Mouse (Mus musculus) right cerebral cortex, postnatal 10 days (tissue): ENCODE measurements at regions not wholly inside any gene's neighbourhood (a gene's known extent, or its start where the extent isn't known, plus 50 kb on each side); places are given as distances from the start of the nearest gene placed in this dataset.

Source experiments
- DNase-seq, 2 experiments: peaks; one replicate each; pipeline ENCODE4 v3.0.0; 2021; ENCODE audit warnings: low spot score in 2 of 2

DNA sequence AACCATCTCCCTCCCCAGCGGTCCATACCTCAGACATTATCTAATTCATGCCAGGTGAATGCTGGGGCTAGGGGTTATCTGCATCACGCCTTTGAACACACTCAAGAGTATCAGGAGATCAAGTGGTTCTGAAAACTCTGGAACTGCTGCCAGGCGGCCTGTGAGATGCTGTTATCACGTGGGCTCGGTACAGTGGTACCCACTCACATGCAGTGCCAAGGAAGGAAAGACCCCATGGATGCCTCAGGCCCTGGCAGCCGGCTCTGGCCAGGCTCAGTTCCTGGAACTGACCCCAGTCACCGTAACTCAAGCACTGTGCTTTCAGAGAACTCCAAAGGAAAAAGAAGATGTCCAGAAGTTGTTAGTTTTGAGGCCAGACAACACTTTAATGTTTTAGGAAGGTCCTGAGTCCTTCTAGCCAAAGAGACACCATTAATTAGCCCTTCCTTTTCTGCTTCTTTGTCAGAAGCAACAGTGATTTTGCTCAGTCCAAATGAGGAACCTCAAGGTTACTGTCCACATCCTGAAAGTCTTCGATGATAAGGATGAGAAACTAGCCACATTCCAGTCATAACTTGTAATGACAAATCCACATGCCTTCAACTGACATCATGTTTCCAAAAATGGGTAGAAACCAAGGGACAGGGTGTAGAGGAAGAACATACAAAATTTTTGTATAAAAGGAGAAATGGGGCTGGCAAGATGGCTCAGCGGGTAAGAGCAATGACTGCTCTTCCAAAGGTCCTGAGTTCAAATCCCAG, 126.1 kb downstream of the Zbtb18 start:
- peak in 1 of 2 experiments; percentile 14 for DNase-seq

- no peak for DNase-seq
Observed at GRCm38 (mm10) chr1:177569572-177569971, 127.4 kb downstream of the Zbtb18 start.

DNA sequence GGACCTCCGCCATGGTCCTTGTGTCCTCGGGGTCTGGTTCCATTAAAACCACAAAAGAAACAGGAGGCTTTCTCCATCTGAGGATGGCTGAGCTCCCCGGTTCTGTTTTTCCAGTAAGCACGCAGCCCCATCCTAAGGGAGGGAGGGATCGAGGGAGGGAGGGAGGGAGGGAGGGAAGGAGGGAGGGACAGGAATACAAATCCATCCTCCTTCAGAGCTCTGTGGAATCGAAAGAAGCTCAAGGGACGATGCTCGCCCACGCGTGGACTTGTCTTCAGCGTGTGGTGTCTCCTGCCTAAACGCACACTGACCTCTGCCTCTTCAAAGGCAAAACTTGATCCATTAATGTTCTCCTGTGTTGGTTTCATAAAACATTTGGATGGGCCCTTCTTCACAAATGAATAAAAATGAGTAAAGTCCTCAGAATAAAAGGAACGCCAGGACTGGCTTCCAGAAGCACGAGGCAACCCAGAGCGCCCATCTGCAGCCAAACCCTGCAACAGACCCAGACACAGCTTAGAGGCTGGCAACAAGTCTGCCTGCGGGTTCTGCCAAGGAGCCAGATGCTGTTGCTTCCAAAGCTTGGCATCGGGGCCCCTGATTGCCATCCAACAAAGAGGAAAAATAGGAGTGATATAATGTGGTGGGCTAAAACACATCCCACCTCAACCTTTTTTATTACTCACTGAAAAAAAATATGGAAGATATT, 131.0 kb downstream of the Zbtb18 start:
- DNase-seq: peak; percentile 90 to 93

GRCm38 (mm10) chr1:177573781-177574180, 131.6 kb downstream of the Zbtb18 start:
- no peak for DNase-seq

DNA sequence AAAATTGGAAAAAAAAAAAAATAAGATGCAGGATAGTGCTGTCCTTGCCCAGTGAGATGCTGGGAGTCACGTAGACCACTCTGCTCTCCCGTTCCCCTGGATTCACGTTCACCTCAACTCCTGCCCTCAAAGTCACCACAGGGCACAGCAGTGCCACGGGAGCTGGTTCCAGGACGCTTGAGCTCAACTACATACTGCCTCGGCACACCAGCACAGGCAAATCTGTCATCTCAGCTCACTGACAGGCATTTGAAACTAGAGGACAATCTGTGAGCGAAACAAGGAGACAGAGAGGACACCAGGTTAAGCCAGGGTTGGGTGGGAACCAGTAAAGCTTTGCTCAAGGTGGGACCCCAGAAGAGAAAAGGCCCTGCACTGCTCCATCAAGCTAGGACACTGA, 132.2 kb downstream of the Zbtb18 start:
- DNase-seq: no peak

- DNase-seq: no peak
Observed at GRCm38 (mm10) chr1:177584302-177584886, 142.2 kb downstream of the Zbtb18 start.

GRCm38 (mm10) chr1:177585320-177585719, 143.2 kb downstream of the Zbtb18 start:
- DNase-seq: no peak

GRCm38 (mm10) chr1:177589034-177589433, 140.6 kb upstream of the 1700016C15Rik start:
- DNase-seq: no peak

GRCm38 (mm10) chr1:177589656-177590055, 140.0 kb upstream of the 1700016C15Rik start:
- DNase-seq: no peak

DNA sequence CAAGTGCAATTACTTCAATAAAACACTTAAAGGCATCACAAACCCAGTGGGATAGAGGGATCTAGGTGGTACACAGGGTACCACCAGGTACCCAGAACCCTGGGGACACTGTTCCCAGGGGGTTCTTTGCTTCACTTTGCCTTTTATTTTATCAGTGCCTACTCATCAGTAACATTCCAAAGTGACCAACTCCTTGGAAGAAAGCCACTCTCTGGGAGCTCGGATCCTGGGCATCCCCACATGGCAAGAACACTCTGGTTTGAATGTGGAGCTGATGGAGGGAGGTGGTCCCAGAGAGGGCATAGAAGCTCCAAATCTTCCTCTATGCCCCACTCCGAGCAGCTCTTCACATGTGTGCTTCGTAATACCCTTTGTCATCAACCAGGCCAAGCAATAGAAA, 137.9 kb upstream of the 1700016C15Rik start:
- DNase-seq: no peak

DNA sequence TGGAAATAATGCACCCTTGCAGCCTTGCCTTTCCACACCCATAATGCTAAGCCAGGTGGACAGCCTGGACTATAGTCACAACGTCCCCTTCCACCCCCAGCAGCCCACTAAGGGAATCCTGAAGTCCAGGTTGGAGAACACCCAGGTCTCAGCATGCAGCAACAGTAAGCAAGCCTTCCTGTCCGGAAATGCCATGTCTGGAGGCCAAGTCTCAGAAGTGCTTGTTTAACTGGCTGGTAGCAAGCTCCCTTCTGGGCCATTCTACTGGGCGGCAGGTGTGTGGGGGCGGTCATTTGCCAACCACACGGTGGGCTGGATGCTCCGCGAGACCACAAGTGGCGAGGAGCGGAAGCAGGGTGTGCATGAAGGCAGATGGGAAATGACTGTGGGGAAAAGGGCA, 137.3 kb upstream of the 1700016C15Rik start:
- DNase-seq: no peak

GRCm38 (mm10) chr1:177594341-177594740, 135.3 kb upstream of the 1700016C15Rik start:
- DNase-seq: peak in 1 of 2 experiments; percentile 42

- no peak for DNase-seq
Observed at GRCm38 (mm10) chr1:177595326-177595914, 134.2 kb upstream of the 1700016C15Rik start.

DNA sequence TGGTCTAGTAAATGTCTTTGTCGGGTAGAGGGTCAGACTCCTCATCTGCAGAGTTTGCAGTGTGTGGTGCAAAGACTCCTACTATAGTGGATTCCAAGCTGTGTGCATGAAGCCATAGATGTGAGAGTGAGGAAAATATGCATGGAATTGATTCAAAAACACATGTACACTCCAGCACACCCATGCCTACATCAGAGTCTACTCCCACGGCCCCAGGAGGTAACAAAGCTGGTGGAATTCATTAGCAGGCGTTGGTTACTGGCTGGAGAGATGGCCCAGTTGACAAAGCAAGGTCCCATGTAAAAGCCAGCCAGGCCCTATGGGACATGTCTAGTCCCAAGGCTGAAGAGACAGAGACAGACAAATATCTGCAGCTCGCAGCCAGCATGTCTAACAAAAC, 132.6 kb upstream of the 1700016C15Rik start:
- no peak for DNase-seq

DNA sequence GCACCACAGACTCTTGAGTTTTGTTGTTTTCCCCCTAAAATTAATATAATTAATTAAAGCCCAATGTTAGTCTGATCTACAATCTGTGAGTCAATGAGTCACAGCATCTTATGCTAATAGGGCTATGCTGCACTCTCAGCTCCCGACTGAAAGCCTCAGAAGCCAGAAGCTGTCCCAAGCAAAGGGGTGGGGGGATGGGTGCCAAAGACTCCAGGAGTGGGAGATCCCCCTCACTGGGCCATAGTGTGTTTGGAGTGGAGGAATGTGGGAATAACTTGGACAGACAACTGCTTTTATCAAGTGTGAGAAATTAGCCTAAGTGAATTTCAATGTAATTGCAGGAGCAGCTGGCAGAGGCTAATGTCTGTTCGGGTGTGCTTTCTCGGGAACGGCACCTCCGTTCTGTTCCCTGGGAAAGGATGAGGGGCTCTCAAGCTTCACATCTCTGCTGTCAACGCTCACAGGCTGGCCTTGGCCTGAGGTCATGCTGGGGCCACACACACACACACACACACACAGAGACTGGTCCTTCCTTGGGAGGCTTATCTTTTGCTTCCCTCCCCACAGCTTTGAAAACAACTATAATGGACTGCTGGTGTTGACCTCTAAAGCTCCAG, 124.2 kb upstream of the 1700016C15Rik start:
- DNase-seq: no peak

DNA sequence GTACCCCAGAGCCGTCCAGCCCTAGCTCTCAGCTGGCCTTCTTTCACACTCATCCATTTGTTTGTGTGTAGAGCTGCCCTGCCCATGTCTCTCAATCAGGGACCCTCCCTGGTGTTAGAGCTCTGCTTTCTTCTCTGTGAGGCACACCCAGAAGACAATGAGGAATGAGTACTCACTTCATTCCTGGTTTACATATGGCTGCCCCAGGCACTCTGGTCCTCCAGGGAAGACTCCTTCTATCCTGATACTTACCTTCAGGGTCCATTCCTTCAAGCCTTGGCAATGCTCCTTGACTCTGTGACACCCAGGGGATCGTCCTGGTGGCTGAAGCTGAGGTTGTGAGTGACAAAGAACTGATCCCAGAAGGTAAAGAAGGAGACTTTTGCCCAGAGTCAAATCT, 122.0 kb upstream of the 1700016C15Rik start:
- no peak for DNase-seq

DNA sequence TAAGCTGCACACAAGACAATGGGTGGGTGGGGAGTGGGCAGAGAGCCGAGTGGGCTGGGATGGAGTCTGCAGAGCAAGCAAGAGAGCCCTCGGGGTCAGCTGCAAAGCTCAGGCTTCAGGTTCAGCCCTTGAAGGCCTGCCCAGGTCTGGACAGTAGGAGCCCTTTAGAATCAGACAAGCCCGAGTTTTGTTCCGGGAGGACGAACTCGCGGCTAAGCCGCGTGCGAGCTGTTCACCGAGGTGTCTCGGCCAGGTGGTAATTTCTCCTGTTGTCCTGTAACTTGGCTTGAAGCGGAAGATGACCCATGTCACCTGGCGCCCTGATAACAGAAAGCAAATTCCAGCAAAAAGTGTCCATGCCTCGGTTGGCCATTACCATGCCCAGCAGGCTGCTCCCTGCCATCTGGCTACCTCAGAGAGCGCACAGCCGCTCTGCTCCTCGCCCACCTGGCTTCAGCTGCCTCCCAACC, 121.0 kb upstream of the 1700016C15Rik start:
- DNase-seq: no peak

- no peak for DNase-seq
Observed at GRCm38 (mm10) chr1:177609226-177609625, 120.4 kb upstream of the 1700016C15Rik start.

DNA sequence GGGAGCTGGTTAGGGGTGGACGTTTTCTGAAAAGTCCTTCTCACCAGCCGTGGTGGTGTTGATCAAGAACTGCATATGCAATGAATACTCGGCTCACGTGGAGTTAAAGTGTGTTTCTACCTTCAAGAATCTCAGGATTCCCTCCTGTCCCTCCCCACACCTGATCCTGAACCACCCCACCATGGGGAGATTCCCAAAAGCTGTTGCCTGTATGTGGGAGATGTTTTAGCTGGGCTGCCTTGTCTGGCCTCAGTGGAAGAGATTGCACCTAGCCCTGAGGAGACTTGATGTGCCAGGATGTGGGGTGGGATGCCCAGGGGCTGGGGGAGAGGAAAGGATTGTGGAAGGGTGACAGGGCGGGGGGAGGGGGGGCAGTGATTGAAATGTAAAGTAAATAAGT, 119.9 kb upstream of the 1700016C15Rik start:
- no peak for DNase-seq

DNA sequence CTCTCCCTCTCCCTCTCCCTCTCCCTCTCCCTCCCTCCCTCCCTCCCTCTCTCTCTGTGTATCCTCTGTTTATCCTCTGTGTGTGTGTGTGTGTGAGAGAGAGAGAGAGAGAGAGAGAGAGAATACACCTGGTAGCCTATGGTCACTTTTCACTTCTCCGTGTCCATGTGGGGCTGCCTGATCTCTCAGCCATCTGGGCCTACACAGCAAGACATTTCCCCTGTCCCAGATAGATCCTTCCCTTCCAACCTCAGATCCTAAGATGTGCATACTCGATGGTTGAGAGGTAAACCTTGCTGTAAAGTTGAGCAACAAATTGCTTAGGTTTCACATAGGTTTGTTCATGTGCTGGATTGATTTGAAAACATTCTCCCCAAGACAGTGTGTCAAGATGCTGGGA, 119.5 kb upstream of the 1700016C15Rik start:
- no peak for DNase-seq

GRCm38 (mm10) chr1:177612546-177612945, 117.1 kb upstream of the 1700016C15Rik start:
- DNase-seq: no peak

DNA sequence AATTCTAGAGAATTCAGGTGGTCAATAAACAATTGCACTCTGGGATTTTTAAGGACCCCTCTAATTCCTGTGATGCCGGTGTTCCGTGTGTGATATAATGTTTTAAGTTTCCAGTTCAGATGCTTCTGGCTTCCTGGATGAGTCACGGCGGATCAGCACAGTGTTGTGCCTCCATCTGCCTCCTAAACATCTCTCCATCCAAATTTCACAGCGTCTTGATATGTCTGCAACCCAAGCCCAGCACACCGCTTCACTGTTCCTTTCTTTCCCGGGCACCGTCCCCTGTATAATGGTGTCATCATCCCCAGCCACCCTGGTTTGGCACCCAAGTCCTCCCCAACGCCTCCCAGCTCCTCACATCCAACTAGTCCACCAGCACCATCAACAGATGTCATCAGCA, 114.0 kb upstream of the 1700016C15Rik start:
- no peak for DNase-seq
